Mouse (Mus musculus) retina, postnatal 1 day (tissue): ENCODE results near the gene Gm9573.

ENCODE experiments used
- DNase-seq: peaks from one replicate; pipeline ENCODE4 v3.0.0-alpha.2; 2012

The Gm9573 gene

DNA sequence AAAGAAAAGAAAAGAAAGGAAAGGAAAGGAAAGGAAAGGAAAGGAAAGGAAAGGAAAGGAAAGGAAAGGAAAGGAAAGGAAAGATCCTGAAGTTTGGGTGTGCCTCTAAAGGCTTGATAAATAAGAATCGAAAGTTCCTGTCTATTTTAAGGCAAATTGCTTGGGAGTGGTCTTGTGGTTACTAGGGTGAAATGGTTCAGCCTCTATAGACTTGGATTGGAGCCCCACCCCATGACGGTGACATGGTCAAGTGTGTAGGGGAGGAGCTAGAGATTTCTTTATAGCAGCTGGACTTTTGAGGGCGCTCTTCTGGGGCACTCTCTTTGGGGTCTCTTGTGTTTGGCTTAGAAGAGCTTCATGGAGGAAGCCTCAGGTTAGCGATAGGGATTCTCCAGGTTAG lies 32.7 kb downstream of the Gm9573 start:
- peak; percentile 9 for DNase-seq

- no peak for DNase-seq
Observed at GRCm38 (mm10) chr17:35592131-35592530, 34.3 kb downstream of the Gm9573 start.

DNA sequence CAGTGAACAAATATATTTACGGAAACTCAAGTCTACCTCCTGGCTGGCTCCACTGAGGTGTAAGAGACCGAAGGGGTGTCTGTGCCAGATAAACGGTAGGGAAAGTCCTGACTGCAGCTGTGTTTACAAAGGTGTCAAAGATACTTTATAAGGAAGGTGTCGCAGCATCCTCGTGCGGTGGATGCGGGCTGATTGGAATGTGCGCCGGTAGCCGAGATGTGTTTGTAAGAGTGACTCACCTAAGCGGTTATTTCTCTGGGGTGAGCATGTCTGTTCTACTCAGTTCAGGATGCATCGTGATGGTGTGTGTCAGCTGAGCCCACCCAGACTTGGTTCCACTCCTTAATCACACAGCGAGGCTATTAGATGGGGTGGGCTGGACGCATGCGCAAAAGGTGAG lies 34.7 kb downstream of the Gm9573 start:
- no peak for DNase-seq

- no peak for DNase-seq
Observed at GRCm38 (mm10) chr17:35591219-35591578, 35.2 kb downstream of the Gm9573 start.

DNA sequence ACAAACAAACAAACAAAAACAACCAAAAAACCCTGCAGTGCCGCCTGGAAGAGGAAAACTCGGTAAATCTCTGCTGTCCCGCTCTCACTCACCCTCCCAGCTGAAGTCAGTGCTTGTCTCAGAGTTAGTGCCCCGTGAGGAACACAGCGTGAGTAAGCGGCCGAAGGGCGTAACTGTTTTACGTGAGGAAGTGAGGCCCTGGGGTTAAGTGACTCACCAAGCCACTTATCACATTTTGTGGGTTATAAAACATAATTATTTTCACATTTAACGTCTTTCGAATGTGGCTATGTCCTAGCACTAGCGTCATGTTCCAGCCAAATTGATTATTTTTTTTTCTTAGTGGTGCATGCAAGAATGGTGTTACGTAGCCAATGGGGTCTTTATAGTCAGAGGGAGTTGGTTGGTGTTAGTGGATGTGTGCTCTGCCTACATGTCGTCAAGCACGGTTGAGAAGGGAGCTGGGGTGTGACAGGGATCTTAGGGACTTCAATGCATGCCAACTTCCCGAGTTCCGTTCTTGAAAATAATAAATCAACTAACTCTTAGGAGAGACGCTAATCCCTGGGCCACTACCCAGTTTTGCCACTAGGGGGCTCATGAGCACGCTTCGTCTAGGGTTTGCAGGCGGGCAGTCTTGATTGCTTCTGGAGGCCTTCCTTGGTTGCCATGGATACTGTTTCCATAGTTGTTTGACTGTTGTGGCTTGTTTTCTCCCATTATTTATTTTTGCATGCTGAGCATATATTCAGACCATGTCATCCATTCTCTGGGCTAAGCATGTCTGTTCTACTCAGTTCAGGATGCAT lies 35.8 kb downstream of the Gm9573 start:
- DNase-seq = peak; percentile 90

GRCm38 (mm10) chr17:35588387-35588786 lies 38.0 kb downstream of the Gm9573 start:
- peak; percentile 35 for DNase-seq

DNA sequence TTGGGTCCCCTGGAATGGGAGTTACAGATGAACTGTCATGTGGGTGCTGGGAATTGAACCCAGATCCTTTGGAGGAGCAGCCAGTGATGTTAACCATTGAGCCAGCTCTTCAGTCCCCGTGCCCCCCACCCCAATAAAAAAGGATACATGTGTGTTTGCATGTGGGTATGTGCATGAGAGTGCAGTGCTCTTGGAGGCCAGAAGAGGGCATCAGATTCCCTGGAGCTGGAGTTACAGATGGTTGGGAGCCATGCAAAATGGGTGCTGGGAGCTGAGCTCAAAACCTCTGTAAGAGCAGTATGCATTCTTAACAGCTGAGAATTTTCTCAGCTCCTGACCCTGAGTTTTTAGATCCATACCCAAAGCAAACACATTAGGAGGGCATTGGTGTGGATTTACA lies 39.1 kb downstream of the Gm9573 start:
- no peak for DNase-seq

- DNase-seq = peak; percentile 88
Observed at GRCm38 (mm10) chr17:35584330-35584937, 42.0 kb downstream of the Gm9573 start.

DNA sequence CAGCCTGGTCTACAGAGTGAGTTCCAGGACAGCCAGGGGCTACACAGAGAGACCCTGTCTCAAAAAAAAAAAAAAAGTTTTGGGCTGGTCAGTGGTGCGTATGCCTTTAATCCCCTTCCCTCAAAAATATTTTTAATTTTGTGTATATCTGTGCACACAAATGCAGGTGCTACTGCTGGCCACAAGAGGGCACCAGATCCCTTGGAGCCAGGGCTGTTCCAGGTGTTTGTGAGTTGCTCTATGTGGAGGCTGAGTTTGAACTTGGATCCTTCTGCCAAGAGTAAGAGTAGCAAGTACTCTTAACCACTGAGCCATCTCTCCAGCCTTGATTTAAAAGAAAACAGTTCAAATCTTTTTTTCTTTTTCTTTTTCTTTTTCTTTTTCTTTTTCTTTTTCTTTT lies 43.5 kb downstream of the Gm9573 start:
- DNase-seq = peak; percentile 19

DNA sequence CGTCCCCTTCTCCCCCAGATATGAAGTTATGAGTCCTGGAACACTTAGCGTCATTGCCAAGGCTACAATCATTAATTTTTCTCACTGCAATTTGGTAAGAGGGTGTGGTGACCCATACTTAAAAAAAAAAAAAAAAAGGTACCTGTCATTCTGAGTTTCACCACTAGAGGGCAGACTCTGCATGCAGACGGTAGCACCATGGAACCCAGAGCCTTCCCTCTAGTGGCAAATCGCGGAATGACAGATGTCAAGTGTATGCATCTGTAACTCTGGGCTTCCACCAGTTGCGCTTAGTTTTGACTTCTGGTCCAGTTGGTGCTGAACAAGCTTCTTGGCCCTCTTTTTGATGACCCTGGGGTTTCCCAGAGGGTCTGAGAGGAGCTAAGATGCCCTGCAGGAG lies 48.2 kb downstream of the Gm9573 start:
- DNase-seq = peak; percentile 92

DNA sequence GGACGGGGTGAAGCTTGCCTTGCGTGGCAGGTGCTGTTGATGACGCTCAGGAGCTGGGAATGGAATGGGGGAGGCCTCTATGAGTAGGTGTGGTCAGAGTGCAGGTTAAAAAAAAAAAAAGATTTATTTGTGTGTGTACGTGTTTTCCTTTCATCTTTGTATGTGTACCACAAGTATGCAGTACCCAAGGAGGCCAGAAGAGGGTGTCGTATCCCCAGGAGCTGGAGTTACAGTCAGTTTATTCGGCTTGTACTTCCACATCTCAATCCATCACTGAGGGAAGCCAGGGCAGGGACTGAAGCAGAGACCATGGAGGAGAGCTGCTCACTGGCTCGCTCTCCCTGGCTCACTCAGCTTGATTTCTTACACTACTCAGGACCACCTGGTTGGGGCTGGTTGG lies 55.0 kb downstream of the Gm9573 start:
- DNase-seq = no peak

GRCm38 (mm10) chr17:35570836-35571235 lies 55.6 kb downstream of the Gm9573 start:
- no peak for DNase-seq

DNA sequence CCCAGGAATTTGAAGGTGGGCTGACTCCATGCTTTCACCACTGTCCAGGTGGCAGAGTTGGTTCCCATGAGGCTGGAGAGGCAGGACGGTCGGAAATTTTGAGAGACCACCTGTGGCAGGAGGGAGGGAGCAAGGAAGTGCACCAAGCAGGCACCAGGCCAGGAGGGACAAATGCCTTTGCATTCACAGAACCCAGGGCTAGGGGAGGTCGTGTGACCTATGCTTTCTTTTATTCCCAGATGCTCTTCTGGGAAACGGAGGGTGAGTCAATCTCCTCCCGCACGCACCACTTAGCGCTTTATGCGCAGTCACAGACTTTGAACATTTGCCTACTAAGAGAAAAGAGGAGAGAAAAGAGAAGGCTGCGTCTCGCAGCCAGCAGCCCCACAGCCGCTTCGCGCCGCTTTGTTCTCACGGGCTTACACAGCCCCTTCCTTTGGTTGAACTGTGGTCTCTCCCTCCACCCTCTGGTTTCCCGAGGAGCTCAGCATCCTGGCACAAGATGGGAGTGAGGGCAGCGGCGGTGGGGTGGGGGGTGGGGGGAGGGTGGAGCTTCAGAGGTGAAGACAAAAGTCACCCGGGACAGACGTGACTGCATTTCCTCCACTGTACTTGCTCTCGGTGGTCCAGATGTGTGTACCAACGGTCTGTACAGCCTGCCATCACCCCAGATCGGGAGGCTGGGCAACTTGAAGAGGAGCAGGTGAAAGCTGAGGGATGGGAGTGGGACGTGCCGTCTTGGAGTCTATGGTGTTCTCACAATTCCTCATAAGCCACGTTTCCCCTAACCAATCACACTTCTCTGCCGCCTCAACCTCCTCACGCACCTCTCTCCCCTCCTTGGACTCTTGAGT lies 57.1 kb downstream of the Gm9573 start:
- DNase-seq = peak; percentile 49
